Mouse (Mus musculus) heart, embryonic 12.5 days (tissue): ENCODE data around the gene Cobl. TPM values are rescaled to one million over a fixed set of nuclear protein-coding genes. Genes with fewer than 3 reads are reported as not detected.

Experiments used
- ATAC-seq: fragments of 200-750 bp; cut with Nextera tagmentation; 2 replicates; pipeline ENCODE4 v1.8.0; 2017; ENCODE audit warnings: moderate TSS enrichment, moderate library complexity; ENCODE audit not compliant: insufficient number of reproducible peaks, low FRiP score
- H3K27ac ChIP-seq: fragments of 300-500 bp; sonication (generic); 2 replicates; pipeline ENCODE4 v1.5.1; 2016; ENCODE audit warnings: mild to moderate bottlenecking, moderate library complexity; ENCODE audit not compliant: poor library complexity, severe bottlenecking
- H3K27me3 ChIP-seq: fragments of 300-500 bp; sonication (generic); replicated peaks from 2 replicates; pipeline ENCODE4 v1.6.1; 2016; ENCODE audit warnings: mild to moderate bottlenecking, moderate library complexity
- H3K36me3 ChIP-seq: fragments of 300-500 bp; sonication (generic); 2 replicates; pipeline ENCODE4 v1.6.1; 2016; ENCODE audit warnings: mild to moderate bottlenecking, moderate library complexity
- H3K4me1 ChIP-seq: fragments of 300-500 bp; sonication (generic); replicated peaks from 2 replicates; pipeline ENCODE4 v1.6.1; 2016; ENCODE audit warnings: mild to moderate bottlenecking
- H3K4me2 ChIP-seq: fragments of 300-500 bp; sonication (generic); 2 replicates; pipeline ENCODE4 v1.6.1; 2016; ENCODE audit warnings: mild to moderate bottlenecking, moderate library complexity
- H3K4me3 ChIP-seq: fragments of 300-500 bp; sonication (generic); 2 replicates; pipeline ENCODE4 v1.5.1; 2016; ENCODE audit warnings: mild to moderate bottlenecking
- H3K9ac ChIP-seq: fragments of 300-500 bp; sonication (generic); 2 replicates; pipeline ENCODE4 v1.6.1; 2016; ENCODE audit warnings: mild to moderate bottlenecking, moderate library complexity
- H3K9me3 ChIP-seq: fragments of 300-500 bp; sonication (generic); replicated peaks from 2 replicates; pipeline ENCODE4 v1.6.1; 2016; ENCODE audit warnings: mild to moderate bottlenecking, moderate library complexity
- WGBS: fragments of 180-500 bp; shearing (Covaris S2); methylation state at CpG from one replicate; pipeline ENCODE4 v1.1.7; 2016; 5-methylcytosine and 5-hydroxymethylcytosine counted together
- polyA plus RNA-seq: library from polyadenylated mRNA; unstranded; fragments of >200 nt; fragmentation: Nextera tagmentation; extraction: Ambion mirVana; gene quantifications from 2 replicates; pipeline ENCODE4 v1.2.1, GENCODE M21; 2016

Gene Cobl
- polyA plus RNA-seq, 1 experiment from 2014 or later, result 39.4 TPM

- no peak for ATAC-seq
- no peaks in the 10 kb centered on the region for H3K36me3 ChIP-seq
- H3K9ac ChIP-seq, result no peak overlapping the region
- peaks cover 4% of the 10 kb centered on the region; the same call in 1 of the 2 replicates for H3K4me1 ChIP-seq
- 83% methylated on average over 1 of the region's 1 CpGs for WGBS
- H3K4me2 ChIP-seq, result no peak overlapping the region
- 0 out of 2 replicates have a peak, but pooled peaks cover 2% of the 10 kb centered on the region for H3K27me3 ChIP-seq
- H3K4me3 ChIP-seq, result no peak overlapping the region
- H3K27ac ChIP-seq, result no peak overlapping the region
- no peaks in the 10 kb centered on the region for H3K9me3 ChIP-seq
These were observed 114.7 kb downstream of the Cobl start for GRCm38 (mm10) chr11:12350086-12350485.

GRCm38 (mm10) chr11:12346486-12346885 lies 118.3 kb downstream of the Cobl start:
- WGBS, result 61% methylated on average over 2 of the region's 2 CpGs
- Histone ChIP-seq H3K4me3 (no peak overlapping the region), H3K27ac (no peak overlapping the region), H3K36me3 (no peaks in the 10 kb centered on the region), H3K9ac (no peak overlapping the region), H3K9me3 (no peaks in the 10 kb centered on the region), H3K27me3 (no peaks in the 10 kb centered on the region), H3K4me1 (peaks cover 4% of the 10 kb centered on the region; the same call in 1 of the 2 replicates), H3K4me2 (no peak overlapping the region)
- ATAC-seq, result no peak

- Histone ChIP-seq H3K4me1 (no peaks in the 10 kb centered on the region), H3K36me3 (no peaks in the 10 kb centered on the region), H3K27ac (no peak overlapping the region), H3K4me2 (no peak overlapping the region), H3K9me3 (no peaks in the 10 kb centered on the region), H3K9ac (no peak overlapping the region), H3K27me3 (no peaks in the 10 kb centered on the region), H3K4me3 (no peak overlapping the region)
- no peak for ATAC-seq
- WGBS, result 71% methylated on average over 4 of the region's 4 CpGs
These were observed 121.1 kb downstream of the Cobl start for GRCm38 (mm10) chr11:12343686-12344085.

- Histone ChIP-seq H3K27ac (no peak overlapping the region), H3K9ac (no peak overlapping the region), H3K4me1 (peaks cover 11% of the 10 kb centered on the region; the same call in 1 of the 2 replicates), H3K36me3 (no peaks in the 10 kb centered on the region), H3K27me3 (no peaks in the 10 kb centered on the region), H3K4me3 (no peak overlapping the region), H3K4me2 (no peak overlapping the region), H3K9me3 (no peaks in the 10 kb centered on the region)
- ATAC-seq, result no peak
These were observed 124.1 kb downstream of the Cobl start for GRCm38 (mm10) chr11:12340697-12341096.

GRCm38 (mm10) chr11:12336145-12336544 lies 128.6 kb downstream of the Cobl start:
- H3K36me3 ChIP-seq, result no peaks in the 10 kb centered on the region
- H3K4me1 ChIP-seq, result peaks cover 21% of the 10 kb centered on the region
- H3K4me2 ChIP-seq, result 0 out of 2 replicates have a peak overlapping the region, but pooled peaks have one; percentile 9
- 44% methylated on average over 12 of the region's 12 CpGs for WGBS
- H3K4me3 ChIP-seq, result no peak overlapping the region
- peak overlapping the region; percentile 57; the same call in 1 of the 2 replicates for H3K27ac ChIP-seq
- H3K9me3 ChIP-seq, result no peaks in the 10 kb centered on the region
- peak; percentile 85 for ATAC-seq
- no peak overlapping the region for H3K9ac ChIP-seq
- no peaks in the 10 kb centered on the region for H3K27me3 ChIP-seq

- Histone ChIP-seq H3K4me2 (no peak overlapping the region), H3K9me3 (no peaks in the 10 kb centered on the region), H3K4me3 (no peak overlapping the region), H3K4me1 (peaks cover 16% of the 10 kb centered on the region), H3K9ac (no peak overlapping the region), H3K27ac (peak overlapping the region; percentile 87), H3K36me3 (no peaks in the 10 kb centered on the region), H3K27me3 (no peaks in the 10 kb centered on the region)
- 26% methylated on average over 2 of the region's 2 CpGs for WGBS
- peak; percentile 60 for ATAC-seq
These were observed 132.8 kb downstream of the Cobl start for GRCm38 (mm10) chr11:12331997-12332396.

GRCm38 (mm10) chr11:12321445-12321844 lies 143.3 kb downstream of the Cobl start:
- Histone ChIP-seq H3K9me3 (no peaks in the 10 kb centered on the region), H3K4me3 (no peak overlapping the region), H3K27me3 (no peaks in the 10 kb centered on the region), H3K9ac (no peak overlapping the region), H3K36me3 (no peaks in the 10 kb centered on the region), H3K27ac (no peak overlapping the region), H3K4me1 (peaks cover 7% of the 10 kb centered on the region; the same call in 1 of the 2 replicates), H3K4me2 (no peak overlapping the region)
- 38% methylated on average over 1 of the region's 1 CpGs for WGBS
- no peak for ATAC-seq

- Histone ChIP-seq H3K4me3 (no peak overlapping the region), H3K27me3 (no peaks in the 10 kb centered on the region), H3K9ac (no peak overlapping the region), H3K9me3 (no peaks in the 10 kb centered on the region), H3K27ac (no peak overlapping the region; the same call in 1 of the 2 replicates), H3K36me3 (no peaks in the 10 kb centered on the region), H3K4me2 (no peak overlapping the region), H3K4me1 (peaks cover 13% of the 10 kb centered on the region)
- peak; percentile 73 for ATAC-seq
- WGBS, result 64% methylated on average over 3 of the region's 3 CpGs
These were observed 145.4 kb downstream of the Cobl start for GRCm38 (mm10) chr11:12319318-12319717.

GRCm38 (mm10) chr11:12315670-12316069 lies 149.1 kb downstream of the Cobl start:
- Histone ChIP-seq H3K36me3 (no peaks in the 10 kb centered on the region), H3K27ac (peak overlapping the region; percentile 0; the same call in 1 of the 2 replicates), H3K4me3 (no peak overlapping the region), H3K9ac (no peak overlapping the region), H3K4me2 (no peak overlapping the region), H3K9me3 (no peaks in the 10 kb centered on the region), H3K4me1 (peaks cover 9% of the 10 kb centered on the region), H3K27me3 (no peaks in the 10 kb centered on the region)
- ATAC-seq, result no peak
- 47% methylated on average over 3 of the region's 3 CpGs for WGBS

GRCm38 (mm10) chr11:12314278-12315043 lies 150.3 kb downstream of the Cobl start:
- ATAC-seq, result no peak
- Histone ChIP-seq H3K9ac (no peak overlapping the region), H3K9me3 (no peaks in the 10 kb centered on the region), H3K36me3 (no peaks in the 10 kb centered on the region), H3K27ac (no peak overlapping the region), H3K4me2 (no peak overlapping the region), H3K27me3 (no peaks in the 10 kb centered on the region), H3K4me3 (no peak overlapping the region), H3K4me1 (peaks cover 16% of the 10 kb centered on the region)
- 74% methylated on average over 6 of the region's 6 CpGs for WGBS

GRCm38 (mm10) chr11:12311419-12311818 lies 153.3 kb downstream of the Cobl start:
- no peak overlapping the region for H3K4me2 ChIP-seq
- ATAC-seq, result no peak
- WGBS, result 69% methylated on average over 6 of the region's 6 CpGs
- H3K9ac ChIP-seq, result no peak overlapping the region
- H3K36me3 ChIP-seq, result no peaks in the 10 kb centered on the region
- peaks cover 17% of the 10 kb centered on the region for H3K4me1 ChIP-seq
- H3K4me3 ChIP-seq, result no peak overlapping the region
- H3K27me3 ChIP-seq, result no peaks in the 10 kb centered on the region
- no peak overlapping the region for H3K27ac ChIP-seq
- no peaks in the 10 kb centered on the region for H3K9me3 ChIP-seq
